Mouse (Mus musculus): ENCODE measurements at regions not wholly inside any gene's neighbourhood (a gene's known extent, or its start where the extent isn't known, plus 50 kb on each side); places are given as distances from the start of the nearest gene placed in this dataset.

GRCm38 (mm10) chr8:115583221-115583620 lies 124.4 kb downstream of the Maf start:
- no peak for TF ChIP-seq CTCF (IDR thresholded peaks at IDR 0.05; ENCODE audit: borderline replicate concordance, control insufficient read depth, extremely low read depth, insufficient read depth, low read length, poor library complexity)
- no peak for TF ChIP-seq POLR2A (IDR thresholded peaks at IDR 0.05; ENCODE audit: control insufficient read depth, extremely low read depth, insufficient read depth, low read length, poor library complexity)
